Mouse (Mus musculus) monocyte, adult 59 days (primary cell): ENCODE results near the gene Lrrc8c. TPM values are rescaled to one million over a fixed set of nuclear protein-coding genes. Genes with fewer than 3 reads are reported as not detected.

Experiments
- total RNA-seq, 2 experiments: library from RNA; stranded (reverse); gene quantifications; one replicate each; pipeline ENCODE4 v1.2.4; 2023

Lrrc8c gene
- total RNA-seq, result 100 to 1,000 TPM; 135 to 147 TPM

DNA sequence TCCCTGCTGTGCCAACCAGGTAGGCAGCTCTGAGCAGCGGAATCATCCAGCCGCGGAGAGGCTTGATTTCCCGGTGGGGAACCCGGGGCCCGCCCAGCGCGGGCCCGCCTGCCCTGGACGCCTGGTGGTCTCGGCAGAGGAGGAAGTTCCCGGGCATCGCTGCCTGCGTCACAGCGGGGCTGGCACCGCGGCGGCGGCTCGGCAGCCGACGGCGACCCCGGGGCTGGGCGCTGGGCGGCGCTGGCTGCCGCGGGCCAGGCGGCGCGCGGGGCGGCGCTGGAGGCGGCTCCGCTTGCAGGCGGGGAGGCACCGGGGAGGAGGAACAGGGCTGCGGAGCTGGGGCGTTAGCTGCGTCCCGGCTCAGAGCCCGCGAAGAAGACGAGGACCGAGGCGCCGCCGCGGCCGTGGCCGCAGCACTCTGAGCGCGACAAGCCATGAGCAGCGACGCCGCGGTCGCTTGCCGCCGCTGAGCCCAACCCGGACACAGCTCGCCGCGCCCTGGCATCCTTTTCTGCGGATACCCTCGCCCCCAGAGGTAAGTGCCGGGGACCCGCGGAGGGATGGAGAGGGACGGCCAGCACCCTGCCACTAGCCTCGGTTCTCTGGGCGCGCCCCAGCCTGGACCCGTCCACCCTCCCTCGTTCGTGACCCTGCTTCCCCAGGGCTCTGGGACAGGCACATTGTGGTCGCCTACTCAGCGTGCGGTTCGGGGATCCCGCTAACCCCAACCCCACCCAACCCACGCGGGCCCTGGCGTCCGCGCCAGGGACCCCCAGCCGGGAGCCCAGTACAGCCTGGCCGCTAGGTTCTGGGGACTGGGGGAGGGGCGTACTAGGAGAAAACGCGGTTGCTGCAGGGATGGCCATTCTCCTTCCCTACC is at the start of gene Lrrc8c:
Lrrc8c (plus strand) TSS at position 293 of the 880 bp plus-strand sequence.

Other genes starting within 250 kb of the Lrrc8c start
- under 1 TPM in 1 of 2 experiments, not detected in 1; 0.31 TPM for gene Gm43302, start 225.7 kb upstream of the Lrrc8c start, total RNA-seq
- 1 to 10 TPM; 2.2 to 3.0 TPM for gene Gbp6, start 225.7 kb upstream of the Lrrc8c start, total RNA-seq
- gene Lrrc8b, start 103.6 kb upstream of the Lrrc8c start, total RNA-seq, result 10 to 100 TPM; 26.0 to 28.2 TPM
- gene Lrrc8d, start 180.6 kb downstream of the Lrrc8c start, total RNA-seq, result 100 to 1,000 TPM; 135 to 139 TPM